Mouse (Mus musculus): ENCODE measurements around the gene Chac1. TPM values are rescaled to one million over a fixed set of nuclear protein-coding genes. Genes with fewer than 3 reads are reported as not detected.

The Chac1 gene
- total RNA-seq, 2 experiments from 2014 or later = 7.7 to 9.2 TPM

DNA sequence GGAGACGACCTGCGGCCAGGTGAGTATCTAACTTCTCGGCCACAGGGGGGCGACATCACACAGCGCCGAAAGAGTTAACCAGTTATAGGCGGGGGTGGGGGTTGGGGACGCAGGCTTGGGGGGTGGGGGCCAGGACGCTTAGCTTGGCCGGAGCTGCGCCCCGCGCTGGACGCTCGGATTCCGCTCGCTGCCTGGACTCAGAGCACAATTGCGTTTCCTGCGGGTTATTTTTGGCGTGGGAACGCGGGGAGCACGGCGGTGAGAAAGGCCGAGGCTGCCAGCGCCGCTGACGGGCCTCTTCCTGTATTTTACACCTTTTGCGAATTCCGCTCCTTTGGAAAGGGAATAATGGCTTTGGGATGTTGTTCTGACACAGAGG is 23.9 kb upstream of the Chac1 start:
- peak in 1 of 2 experiments; percentile 37 for DNase-seq (ENCODE audit: low spot score in 2 of 2)

DNA sequence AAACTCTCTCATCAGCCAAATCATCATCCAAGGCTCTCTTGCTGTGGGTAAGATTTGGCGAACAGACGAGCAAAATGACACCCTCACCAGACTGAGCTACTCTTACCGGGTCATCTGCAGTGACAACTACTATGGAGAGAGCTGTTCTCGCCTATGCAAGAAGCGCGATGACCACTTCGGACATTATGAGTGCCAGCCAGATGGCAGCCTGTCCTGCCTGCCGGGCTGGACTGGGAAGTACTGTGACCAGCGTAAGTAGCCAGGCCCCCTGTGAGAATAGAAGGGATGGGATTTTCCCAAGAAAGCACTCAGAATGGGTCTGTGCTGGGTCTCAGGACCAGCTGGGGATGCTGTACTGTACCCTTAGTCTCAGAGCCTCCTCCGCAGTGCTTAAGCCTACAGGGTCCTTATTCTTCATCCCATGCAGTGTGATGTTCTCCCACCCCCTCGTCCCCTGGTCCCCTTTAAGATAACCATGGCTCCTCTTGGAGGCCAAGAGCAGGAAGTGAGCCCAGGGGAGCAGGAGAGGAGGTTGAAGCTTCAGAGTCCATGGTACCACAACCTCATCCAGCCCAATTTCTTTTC is 23.0 kb upstream of the Chac1 start:
- no peak for DNase-seq (ENCODE audit: low spot score in 2 of 2)

DNA sequence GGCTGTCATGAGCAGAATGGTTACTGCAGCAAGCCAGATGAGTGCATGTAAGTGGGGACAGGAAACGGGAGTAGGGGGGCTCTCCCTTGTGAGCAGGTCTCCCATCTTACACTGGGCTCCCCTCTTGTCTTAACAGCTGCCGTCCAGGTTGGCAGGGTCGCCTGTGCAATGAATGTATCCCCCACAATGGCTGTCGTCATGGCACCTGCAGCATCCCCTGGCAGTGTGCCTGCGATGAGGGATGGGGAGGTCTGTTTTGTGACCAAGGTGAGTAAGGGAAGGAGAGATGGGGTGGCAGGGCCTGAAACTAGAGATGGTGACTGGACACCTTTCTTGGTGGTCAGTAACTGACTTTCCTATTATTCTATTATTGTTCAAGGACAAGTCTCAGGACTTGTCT is 22.5 kb upstream of the Chac1 start:
- DNase-seq (ENCODE audit: low spot score in 2 of 2) = no peak

DNA sequence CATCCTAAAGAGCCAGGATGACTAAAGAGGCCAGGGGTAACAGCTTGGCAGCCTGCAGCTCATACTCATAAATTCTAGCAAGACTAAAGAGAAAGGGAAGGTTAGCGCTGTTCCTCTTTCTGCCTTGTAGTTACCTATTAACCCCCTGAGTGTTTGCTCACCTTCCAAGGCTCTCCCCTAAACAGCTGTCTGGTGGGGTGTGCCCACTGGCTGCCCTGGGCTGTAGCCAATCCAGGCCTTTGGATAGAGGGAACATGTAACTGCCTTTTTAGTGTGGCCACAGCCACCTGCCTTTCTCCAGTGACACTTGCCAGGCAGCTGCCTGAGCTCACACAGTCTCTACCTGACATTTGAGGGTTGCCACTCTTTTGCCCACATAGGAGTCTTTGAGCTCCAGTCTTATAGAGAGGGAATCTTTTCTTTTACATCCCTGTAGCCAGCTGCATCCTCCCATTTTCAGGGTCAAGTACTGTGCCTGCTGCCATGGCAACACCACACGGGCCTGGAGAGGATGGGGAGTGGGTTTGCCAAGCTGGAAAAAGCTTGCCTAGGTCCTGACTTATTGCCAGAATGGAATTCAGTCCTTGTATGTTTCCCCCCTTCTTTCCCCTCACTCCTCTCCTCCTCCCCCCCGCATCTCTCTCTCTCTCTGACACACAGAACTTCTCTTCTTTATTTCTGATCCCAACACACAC is 21.8 kb upstream of the Chac1 start:
- DNase-seq (ENCODE audit: low spot score in 2 of 2) = no peak

DNA sequence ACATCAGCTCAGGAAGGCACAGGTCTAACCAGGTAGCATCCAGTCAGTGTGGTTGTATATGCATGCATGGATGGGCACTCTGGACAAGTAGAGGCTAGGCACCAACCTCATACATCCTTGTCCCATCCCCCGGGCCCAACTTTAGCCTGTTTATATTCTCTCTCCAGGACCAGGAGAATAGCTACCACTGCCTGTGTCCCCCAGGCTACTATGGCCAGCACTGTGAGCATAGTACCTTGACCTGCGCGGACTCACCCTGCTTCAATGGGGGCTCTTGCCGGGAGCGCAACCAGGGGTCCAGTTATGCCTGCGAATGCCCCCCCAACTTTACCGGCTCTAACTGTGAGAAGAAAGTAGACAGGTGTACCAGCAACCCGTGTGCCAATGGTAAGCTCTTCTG is 20.2 kb upstream of the Chac1 start:
- no peak for DNase-seq (ENCODE audit: low spot score in 2 of 2)

DNA sequence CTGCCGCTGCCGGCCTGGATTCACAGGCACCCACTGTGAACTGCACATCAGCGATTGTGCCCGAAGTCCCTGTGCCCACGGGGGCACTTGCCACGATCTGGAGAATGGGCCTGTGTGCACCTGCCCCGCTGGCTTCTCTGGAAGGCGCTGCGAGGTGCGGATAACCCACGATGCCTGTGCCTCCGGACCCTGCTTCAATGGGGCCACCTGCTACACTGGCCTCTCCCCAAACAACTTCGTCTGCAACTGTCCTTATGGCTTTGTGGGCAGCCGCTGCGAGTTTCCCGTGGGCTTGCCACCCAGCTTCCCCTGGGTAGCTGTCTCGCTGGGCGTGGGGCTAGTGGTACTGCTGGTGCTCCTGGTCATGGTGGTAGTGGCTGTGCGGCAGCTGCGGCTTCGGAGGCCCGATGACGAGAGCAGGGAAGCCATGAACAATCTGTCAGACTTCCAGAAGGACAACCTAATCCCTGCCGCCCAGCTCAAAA is 18.8 kb upstream of the Chac1 start:
- no peak for DNase-seq (ENCODE audit: low spot score in 2 of 2)

DNA sequence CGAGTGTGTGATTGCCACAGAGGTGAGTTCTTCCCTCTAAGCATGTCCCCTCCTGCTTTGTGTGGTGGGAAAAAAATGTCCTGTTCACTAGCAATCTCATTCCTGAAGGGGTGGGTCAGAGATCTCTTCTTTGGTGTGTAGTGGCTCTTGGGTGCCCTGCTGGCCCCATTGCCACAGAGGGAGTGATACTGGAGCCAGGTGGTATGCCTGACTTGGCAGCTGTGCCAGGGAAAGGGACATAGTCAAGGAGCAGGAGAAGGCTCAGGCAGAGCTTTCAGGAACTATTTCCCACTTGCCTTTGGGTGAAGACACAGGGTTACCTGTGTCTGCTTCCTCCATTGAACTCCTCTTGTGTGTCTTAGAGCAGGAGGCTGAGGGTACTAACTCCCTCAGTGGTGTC is 16.9 kb upstream of the Chac1 start:
- DNase-seq (ENCODE audit: low spot score in 2 of 2) = no peak

DNA sequence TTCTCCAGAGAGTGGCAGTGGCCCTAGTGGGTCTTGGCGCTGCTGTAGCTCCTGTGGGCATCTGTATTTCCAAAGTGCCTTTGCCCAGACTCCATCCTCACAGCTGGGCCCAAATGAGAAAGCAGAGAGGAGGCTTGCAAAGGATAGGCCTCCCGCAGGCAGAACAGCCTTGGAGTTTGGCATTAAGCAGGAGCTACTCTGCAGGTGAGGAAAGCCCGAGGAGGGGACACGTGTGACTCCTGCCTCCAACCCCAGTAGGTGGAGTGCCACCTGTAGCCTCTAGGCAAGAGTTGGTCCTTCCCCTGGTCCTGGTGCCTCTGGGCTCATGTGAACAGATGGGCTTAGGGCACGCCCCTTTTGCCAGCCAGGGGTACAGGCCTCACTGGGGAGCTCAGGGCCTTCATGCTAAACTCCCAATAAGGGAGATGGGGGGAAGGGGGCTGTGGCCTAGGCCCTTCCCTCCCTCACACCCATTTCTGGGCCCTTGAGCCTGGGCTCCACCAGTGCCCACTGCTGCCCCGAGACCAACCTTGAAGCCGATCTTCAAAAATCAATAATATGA is 16.0 kb upstream of the Chac1 start:
- DNase-seq (ENCODE audit: low spot score in 2 of 2) = no peak

DNA sequence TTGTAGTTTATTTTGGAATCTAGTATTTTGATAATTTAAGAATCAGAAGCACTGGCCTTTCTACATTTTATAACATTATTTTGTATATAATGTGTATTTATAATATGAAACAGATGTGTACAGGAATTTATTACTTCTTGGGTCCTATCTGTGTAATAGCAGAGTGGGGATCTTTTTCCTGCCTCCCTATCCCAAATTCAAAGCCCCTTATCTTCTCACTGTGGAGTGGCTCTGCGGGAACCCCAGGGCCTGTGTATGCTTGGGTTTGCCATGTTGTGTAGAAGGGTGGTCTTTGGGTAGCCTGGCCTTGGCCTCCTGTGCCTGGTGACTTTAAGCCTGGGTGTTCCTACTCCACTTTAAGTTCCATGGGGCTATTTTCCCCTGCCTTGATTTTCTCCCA is 15.5 kb upstream of the Chac1 start:
- DNase-seq (ENCODE audit: low spot score in 2 of 2) = no peak

DNA sequence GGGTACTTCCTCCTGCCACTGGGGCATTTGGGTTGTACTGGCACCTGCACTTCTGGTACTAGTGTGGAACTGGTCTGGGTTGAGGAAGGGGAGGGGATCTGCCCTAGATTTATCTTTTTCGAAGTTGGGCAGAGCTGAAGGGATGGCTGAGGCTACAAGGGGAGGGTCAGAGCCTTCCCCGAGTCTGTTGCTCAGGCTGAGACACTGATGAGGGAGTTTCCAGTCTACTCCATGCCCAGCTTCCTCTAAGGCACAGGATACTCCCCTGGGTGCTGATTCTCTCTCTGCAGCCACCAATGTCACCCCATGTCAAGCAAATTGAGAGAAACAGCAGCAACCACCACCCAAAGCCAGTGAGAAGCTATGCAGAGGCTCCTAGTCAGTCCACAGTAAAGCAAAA is 15.0 kb upstream of the Chac1 start:
- DNase-seq (ENCODE audit: low spot score in 2 of 2) = no peak

DNA sequence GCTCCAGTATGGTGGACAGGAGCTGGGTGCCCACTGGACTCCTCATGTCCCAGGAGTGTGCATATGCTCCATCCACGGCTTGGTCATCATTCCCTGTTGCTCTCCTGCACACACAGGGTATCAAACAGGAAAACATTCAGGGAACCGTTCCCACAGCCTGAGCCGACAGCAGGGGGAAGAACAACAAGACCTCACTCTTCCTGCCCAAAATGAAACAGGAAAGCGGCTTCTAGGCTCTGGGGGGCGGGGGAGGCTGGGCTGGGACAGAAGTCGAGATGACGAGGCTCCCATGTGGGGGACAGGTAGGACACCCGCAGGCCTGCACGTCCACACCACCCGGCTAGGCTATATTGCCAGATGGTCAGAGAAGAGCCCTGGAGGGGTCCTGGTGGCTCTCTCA is 14.6 kb upstream of the Chac1 start:
- no peak for DNase-seq (ENCODE audit: low spot score in 2 of 2)

DNA sequence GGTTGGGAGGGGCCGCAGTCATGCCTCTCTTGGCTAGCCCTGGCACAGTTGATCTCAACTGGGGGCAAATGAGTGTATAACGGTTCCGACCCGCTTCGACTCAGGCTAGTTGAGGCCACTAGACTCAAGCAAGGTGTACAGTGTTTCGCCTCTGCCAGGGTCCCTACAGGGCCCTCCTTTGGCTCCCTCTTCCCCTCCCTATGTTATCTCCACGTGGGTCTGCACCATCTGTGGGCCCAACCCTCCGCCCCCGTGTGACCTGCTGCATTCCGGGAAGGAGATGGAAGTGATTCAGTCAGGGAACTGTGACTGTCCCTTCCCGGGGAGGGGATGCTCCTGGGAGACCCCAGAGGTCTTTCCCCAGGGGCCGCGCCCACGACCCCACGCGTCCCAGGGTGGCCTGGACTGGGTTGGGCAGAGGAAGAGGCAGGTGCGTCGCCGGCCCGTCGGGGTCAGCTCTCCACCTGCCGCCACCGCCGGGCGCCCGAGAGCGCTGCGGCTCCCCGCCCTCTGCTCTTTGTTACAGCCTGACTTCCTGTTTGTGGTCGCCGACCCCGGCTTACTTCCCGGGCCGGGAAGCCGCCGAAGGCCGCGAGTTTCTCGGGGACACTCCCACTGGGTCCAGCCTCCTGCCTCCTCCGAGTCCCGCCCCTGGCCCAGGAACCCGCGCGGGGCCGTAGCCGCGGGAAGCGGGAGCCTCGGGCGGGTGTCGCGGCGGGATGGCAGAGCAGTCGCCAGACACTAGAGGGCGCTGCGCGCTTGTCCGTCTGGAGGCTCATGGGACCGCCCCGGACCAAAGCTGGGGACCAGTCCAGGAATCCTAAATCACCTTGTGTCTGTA is 13.4 kb upstream of the Chac1 start:
- peak; percentile 74 to 85 for DNase-seq (ENCODE audit: low spot score in 2 of 2)

DNA sequence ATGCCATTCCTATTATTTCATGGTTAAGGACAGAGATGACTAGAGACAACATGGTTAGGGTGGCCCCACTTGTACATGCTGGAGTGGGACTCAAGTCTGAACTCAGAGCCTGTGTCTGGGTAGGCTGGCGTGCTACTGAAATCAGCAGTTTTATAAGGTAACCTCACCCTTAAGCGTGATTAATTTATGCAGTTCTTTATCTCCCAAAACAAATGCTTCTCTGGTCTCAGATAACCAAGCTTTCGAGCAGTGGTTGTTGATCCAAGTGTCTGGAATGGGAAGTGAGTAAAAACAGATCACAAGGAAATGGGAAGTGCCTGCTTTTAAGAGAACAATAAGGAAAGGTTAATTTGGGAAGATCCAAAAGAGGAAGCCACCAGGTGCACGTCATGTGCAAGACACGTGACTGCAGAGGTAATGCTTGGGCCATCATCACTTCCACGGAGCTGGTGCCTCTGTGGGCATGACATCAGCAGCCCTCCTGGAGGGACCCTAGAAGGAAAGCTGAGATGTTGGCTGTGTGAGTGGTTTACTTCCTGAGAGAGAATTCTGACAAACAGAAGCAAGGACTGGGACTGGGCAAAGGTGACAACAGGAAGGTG is 6.4 kb upstream of the Chac1 start:
- DNase-seq (ENCODE audit: low spot score in 2 of 2) = no peak

DNA sequence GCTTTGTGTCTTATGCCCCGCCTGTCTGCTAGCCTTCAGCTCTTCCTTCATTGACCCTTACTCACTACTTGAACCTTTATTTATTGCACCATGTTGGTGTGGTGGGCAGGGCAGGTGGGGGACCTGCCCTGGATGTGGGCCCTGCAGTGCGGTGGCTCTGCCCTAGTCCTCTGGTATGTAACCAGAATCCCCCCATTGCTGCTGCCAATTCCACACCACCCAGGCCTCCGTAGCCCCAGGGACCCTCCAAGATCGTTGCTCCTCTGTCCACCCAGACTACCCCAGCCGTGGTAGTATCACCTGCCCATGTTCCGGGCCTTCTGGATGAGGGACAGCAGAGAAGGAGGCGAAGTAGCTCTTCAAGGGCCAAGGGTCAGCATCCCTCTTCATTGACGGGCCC is 2.7 kb downstream of the Chac1 start:
- DNase-seq (ENCODE audit: low spot score in 2 of 2) = no peak

DNA sequence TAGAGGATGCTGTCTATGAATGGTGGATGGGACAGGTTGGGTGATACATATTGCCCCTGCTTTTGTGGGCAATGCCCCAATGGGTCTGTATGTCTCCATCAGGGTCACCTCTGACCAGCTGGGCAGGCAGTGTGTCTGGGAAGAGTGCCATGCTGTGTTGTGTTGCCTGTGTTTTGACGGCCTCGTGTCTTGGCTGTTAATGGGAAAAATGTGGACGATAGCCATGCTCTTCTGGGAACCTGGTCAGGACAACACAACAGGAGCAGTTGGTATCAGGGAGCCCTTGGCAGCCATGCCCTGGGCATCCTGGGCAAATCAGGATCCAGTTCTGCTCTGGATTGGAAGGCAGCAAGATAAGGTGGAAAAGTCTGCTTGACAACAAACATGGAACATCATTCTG is 4.1 kb downstream of the Chac1 start:
- DNase-seq (ENCODE audit: low spot score in 2 of 2) = no peak

DNA sequence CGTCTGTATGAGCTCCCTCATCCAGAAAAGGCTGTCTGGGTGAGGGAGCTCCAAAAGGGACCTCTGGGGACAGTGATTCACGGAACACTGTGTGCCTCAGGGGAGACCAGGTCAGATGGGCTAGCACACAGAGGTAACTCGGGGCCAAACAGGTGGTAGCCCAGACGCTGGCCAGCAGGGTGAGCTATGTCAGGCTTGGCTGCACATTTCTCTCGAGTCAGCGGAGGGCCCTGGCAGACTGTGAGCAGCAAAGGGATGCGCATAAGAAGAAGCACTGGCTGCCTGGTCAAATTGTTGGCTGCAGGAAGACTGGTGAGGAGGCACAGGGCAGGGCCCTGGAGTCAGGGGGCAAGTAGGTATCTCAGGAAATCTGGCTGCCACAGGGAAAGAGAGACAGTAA is 4.6 kb downstream of the Chac1 start:
- DNase-seq (ENCODE audit: low spot score in 2 of 2) = no peak

DNA sequence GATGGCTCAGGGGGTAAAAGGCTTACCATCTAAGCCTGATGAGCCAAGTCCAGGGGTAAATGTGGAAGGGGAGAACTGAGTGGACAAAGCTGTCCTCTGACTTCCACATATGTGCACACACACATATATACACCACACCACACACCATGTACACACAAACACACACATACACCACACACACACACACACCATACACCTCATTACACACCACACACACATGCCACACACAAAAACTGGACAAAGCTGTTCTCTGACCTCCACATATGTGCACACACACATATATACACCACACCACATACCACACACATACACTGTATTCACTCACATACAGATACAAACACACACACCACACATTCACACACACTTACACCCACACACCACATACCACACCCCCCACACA is 5.3 kb downstream of the Chac1 start:
- DNase-seq (ENCODE audit: low spot score in 2 of 2) = no peak

DNA sequence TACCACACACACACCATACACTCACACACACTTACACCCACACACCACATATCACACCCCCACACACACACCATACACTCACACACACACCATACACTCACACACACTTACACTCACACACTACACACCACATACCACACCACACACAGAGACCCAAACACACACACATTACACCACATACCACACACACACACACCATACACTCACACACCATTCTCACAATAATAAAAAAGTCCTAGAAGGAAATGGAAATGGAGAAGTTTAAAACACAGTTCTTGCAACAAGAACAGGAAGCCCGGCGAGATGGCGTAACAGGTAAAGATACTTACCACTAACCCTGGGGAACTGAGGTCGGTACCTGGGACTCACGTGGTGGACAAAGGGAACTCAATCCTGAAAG is 5.8 kb downstream of the Chac1 start:
- no peak for DNase-seq (ENCODE audit: low spot score in 2 of 2)

DNA sequence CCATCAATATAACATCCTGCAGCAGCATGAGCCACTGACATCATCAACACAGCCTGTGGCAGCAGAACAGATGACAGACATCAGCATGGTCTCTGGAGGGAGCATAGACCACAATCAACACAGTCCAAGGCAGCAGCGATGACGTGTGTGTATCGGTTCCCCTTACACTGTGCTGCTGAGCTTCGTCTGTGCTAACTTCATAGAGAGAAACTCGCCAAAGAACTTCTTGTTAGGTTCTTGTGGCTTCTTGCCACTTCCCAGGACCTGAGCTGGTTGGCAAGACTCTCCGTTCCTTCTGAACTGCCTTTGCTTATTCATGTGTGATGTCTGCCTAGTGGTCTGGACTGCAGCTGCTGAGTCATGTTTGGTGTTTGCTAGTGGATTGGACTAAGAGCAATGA is 7.2 kb downstream of the Chac1 start:
- no peak for DNase-seq (ENCODE audit: low spot score in 2 of 2)

DNA sequence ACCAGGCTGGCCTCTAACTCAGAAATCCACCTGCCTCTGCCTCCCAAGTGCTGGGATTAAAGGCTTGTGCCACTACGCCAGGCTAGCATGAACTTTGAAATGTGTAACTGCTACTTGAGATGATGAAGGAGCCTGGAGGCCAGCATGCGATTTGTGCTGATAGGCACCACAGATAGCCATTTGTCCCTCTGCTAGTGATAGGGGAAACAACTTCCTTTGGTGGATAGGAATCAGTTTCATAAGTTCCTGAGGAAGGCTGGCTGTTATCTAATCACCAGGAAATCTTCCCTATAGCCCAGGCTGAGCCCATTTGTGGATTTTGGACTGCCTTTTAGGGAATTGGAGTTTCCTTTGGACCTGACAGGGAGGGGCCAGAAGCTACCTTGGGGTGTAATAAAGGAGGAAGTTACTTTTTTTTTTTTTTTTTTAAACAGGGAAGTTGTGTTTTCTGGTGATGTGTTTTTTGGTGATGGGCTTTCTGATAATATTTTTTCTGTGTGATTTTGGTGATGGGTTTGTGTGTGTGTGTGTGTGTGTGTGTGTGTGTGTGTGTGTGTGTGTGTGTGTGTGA is 8.8 kb downstream of the Chac1 start:
- no peak for DNase-seq (ENCODE audit: low spot score in 2 of 2)

DNA sequence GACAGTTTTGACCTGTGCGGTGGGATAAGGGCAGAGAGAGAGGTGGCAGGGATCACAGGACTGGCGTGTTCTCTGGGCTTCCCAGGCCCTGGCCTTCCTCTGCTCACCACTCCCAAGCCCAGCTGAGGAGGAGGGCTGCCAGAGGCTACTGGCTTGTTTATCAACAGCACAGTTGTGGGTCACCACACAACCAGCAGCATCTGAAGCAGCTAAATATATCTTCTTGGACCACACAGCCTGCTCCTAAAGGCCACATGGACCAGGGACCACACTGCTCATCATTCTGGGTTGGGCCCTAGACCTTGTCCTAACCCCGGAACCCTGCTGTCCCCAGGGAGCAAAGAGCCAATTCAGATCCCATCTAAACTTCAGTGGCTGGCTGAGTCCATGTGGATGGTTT is 13.9 kb downstream of the Chac1 start:
- no peak for DNase-seq (ENCODE audit: low spot score in 2 of 2)
